Mouse (Mus musculus) heart, adult 2 months (tissue): Measurements from ENCODE around the gene Rftn2.

ENCODE experiments used
- CTCF ChIP-seq: fragments of 200-600 bp; IDR thresholded peaks from 2 replicates; pipeline ENCODE4 v1.8.1; 2022; ENCODE audit warnings: antibody characterized with exemption, mild to moderate bottlenecking, moderate library complexity
- EP300 ChIP-seq: fragments of 200-500 bp; IDR thresholded peaks from 2 replicates; pipeline ENCODE4 v1.6.1; 2011; ENCODE audit warnings: low read depth, low read length, control low read depth; ENCODE audit not compliant: insufficient read depth
- POLR2A ChIP-seq: fragments of 200-500 bp; IDR thresholded peaks from 2 replicates; pipeline ENCODE4 v1.6.1; 2011; ENCODE audit warnings: mild to moderate bottlenecking, low read depth, low read length, control low read depth; ENCODE audit not compliant: insufficient read depth

DNA sequence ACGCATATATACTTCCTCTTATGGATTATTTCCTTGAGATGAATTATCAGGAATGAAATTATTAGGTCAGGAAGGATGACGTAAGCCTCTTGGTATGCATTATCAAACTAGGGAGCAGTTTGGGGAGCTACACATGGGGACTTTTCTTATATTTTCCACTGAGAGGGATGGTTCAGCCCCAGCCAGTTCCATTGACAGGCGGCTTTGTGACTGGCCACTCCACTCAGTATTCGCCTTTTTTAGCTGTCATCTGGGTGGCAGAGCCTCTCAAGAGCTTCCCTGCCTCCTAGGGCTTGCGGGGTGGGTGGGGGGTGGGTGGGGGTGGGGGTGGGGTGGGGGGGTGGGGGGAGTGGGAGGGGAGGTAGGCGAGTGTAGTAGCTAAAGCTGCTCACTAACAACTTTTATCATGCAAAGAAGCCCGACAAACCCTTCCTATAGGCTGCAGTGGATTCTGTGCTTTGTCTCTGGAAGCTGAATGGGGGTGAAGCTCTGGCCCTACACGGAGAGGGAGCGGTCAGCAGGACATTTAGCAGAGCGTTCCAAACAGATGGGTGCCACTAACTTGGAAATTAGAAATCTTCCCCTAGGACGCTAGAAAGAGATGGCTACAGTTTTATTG, 39.9 kb downstream of the Rftn2 start:
- no peak for TF ChIP-seq EP300
- no peak for TF ChIP-seq CTCF
- TF ChIP-seq POLR2A = no peak
